Mouse (Mus musculus) heart, postnatal 0 days (tissue): ENCODE data around the gene Lgals7.

Source experiments
- CTCF ChIP-seq: IDR thresholded peaks from 2 replicates; pipeline ENCODE4 v1.5.1; 2016; ENCODE audit warnings: antibody characterized with exemption, control low read depth, low read depth
- EP300 ChIP-seq: IDR thresholded peaks from 2 replicates; pipeline ENCODE4 v1.6.1; 2016; ENCODE audit warnings: antibody characterized with exemption, low read depth

DNA sequence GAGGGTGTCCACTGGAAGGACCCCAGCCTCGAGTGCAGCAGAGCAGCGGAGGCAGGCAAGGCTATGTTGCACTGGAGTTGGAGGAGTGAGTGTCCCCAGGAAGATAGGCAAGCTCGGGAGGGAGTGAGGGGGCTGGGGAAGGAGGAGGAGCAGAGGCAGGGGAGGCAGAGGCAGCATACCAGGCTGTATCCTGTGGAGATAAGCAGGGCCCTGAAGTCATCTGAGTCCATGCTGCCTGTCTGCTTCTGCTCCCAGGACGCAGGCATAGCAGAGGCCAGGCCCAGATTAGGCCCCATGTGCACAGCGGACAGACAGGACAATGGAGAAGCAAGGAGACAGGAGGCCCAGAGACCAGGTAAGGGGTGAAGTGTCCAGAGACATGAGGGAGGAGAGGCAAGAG, 31.3 kb downstream of the Lgals7 start:
- TF ChIP-seq CTCF (no peak), EP300 (peak; percentile 43; the same call in 1 of the 2 replicates)
